ENCODE assay signal across 13 mouse cellular contexts in genomic region chr3:142099151-142099550, GRCm38 (mm10).
"Had no signal": no experiment of that assay in that cellular context is flagged by ENCODE, and none has a peak within 500 bp of the region (broad histone marks: within the 10 kb centered on the region; RNA-seq: fewer than 3 reads in every experiment).

No protein-coding gene starts in this region.

- H3K9ac ChIP-seq: liver, embryonic 14.5 days; midbrain, embryonic 15.5 days; neural tube, embryonic 12.5 days had no signal

- H3K4me2 ChIP-seq: midbrain, embryonic 11.5 days; midbrain, embryonic 15.5 days; neural tube, embryonic 12.5 days had no signal

- H3K4me3 ChIP-seq: midbrain, embryonic 15.5 days; neural tube, embryonic 12.5 days had no signal

- H3K27me3 ChIP-seq: midbrain, embryonic 15.5 days; neural tube, embryonic 12.5 days had no signal

- H3K27ac ChIP-seq: kidney, postnatal 0 days; liver, embryonic 14.5 days; midbrain, embryonic 15.5 days; neural tube, embryonic 12.5 days had no signal

- H3K36me3 ChIP-seq: midbrain, embryonic 15.5 days; neural tube, embryonic 12.5 days had no signal

- H3K4me1 ChIP-seq: midbrain, embryonic 15.5 days; neural tube, embryonic 12.5 days had no signal

- ATAC-seq: midbrain, embryonic 15.5 days had no signal

- DNase-seq: kidney, adult 11 months; kidney, adult 9 months; kidney, postnatal 36 days; layer of hippocampus, adult 9-11 months; lung, adult 18-20 months; lung, postnatal 36 days; retina, postnatal 1 day; thymus, postnatal 36 days had no signal

- H3K9me3 ChIP-seq: midbrain, embryonic 15.5 days; neural tube, embryonic 12.5 days had no signal
